11 mouse cellular contexts compared by ENCODE assay signal in genomic region chr11:108927093-108927444, GRCm38 (mm10). TPM values are rescaled to one million over a fixed set of nuclear protein-coding genes. Genes with fewer than 3 reads are reported as not detected.
DNase-seq lines count a peak whose midpoint lies in the region; ATAC-seq and TF ChIP-seq lines count a peak whose summit lies in the region.
"Had no signal": no experiment of that assay in that cellular context is flagged by ENCODE, and none has a peak within 500 bp of the region (broad histone marks: within the 10 kb centered on the region; RNA-seq: fewer than 3 reads in every experiment).

No protein-coding gene starts in this region.

- H3K36me3 ChIP-seq in heart, embryonic 12.5 days: peaks cover 7% of the 10 kb centered on the region
- H3K36me3 ChIP-seq in forebrain, embryonic 15.5 days: 0 out of 2 replicates have a peak, but pooled peaks cover 6% of the 10 kb centered on the region
- H3K36me3 ChIP-seq in midbrain, embryonic 11.5 days (ENCODE audit: control insufficient read depth, insufficient read depth, low read length): peaks cover 15% of the 10 kb centered on the region

- no peak for TF ChIP-seq CTCF in brain, embryonic 14.5 days (IDR thresholded peaks at IDR 0.05; ENCODE audit: borderline replicate concordance, extremely low read depth, insufficient read depth, insufficient read length)

- no peak for ATAC-seq in heart, embryonic 12.5 days (ENCODE audit: insufficient number of reproducible peaks, low FRiP score)
- ATAC-seq in forebrain, embryonic 15.5 days (replicated peaks): no peak
- no peak for ATAC-seq in midbrain, embryonic 11.5 days (ENCODE audit: low FRiP score)
- no peak for ATAC-seq in activated CD4-positive, CD25-positive, alpha-beta regulatory T cell, adult 4 months

- peaks cover 12% of the 10 kb centered on the region; the same call in 1 of the 2 replicates for H3K27me3 ChIP-seq in heart, embryonic 12.5 days (replicated peaks)
- H3K27me3 ChIP-seq in forebrain, embryonic 15.5 days: no peaks in the 10 kb centered on the region
- H3K27me3 ChIP-seq in midbrain, embryonic 11.5 days (ENCODE audit: control insufficient read depth, insufficient read depth, low read length): no peaks in the 10 kb centered on the region

- intact Hi-C loops in heart, postnatal 10 days (cut with DNase I): no loop called here

- H3K4me1 ChIP-seq in heart, embryonic 12.5 days (replicated peaks): peaks cover 72% of the 10 kb centered on the region
- H3K4me1 ChIP-seq in forebrain, embryonic 15.5 days: peaks cover 88% of the 10 kb centered on the region
- peaks cover 78% of the 10 kb centered on the region for H3K4me1 ChIP-seq in midbrain, embryonic 11.5 days (ENCODE audit: control insufficient read depth, insufficient read depth, low read length)

- H3K9me3 ChIP-seq in heart, embryonic 12.5 days (replicated peaks): no peaks in the 10 kb centered on the region
- no peaks in the 10 kb centered on the region for H3K9me3 ChIP-seq in forebrain, embryonic 15.5 days
- H3K9me3 ChIP-seq in midbrain, embryonic 11.5 days (ENCODE audit: control insufficient read depth, low read length): no peaks in the 10 kb centered on the region

- no peak overlapping the region for H3K4me3 ChIP-seq in heart, embryonic 12.5 days
- peak overlapping the region; percentile 13; the same call in 1 of the 2 replicates for H3K4me3 ChIP-seq in forebrain, embryonic 15.5 days
- peak overlapping the region; percentile 93 for H3K4me3 ChIP-seq in midbrain, embryonic 11.5 days (ENCODE audit: low read depth, low read length)

- 54% methylated on average over 13 of the region's 13 CpGs for WGBS in heart, embryonic 12.5 days
- 35% methylated on average over 13 of the region's 13 CpGs for WGBS in forebrain, embryonic 15.5 days
- 18% methylated on average over 13 of the region's 13 CpGs for WGBS in midbrain, embryonic 11.5 days

- peak overlapping the region; percentile 11 for H3K4me2 ChIP-seq in heart, embryonic 12.5 days
- H3K4me2 ChIP-seq in forebrain, embryonic 15.5 days (replicated peaks): peak overlapping the region; percentile 30
- H3K4me2 ChIP-seq in midbrain, embryonic 11.5 days: peak overlapping the region; percentile 82

- peak overlapping the region; percentile 45 for H3K27ac ChIP-seq in heart, embryonic 12.5 days (ENCODE audit: poor library complexity, severe bottlenecking)
- peak overlapping the region; percentile 23 for H3K27ac ChIP-seq in forebrain, embryonic 15.5 days (replicated peaks)
- H3K27ac ChIP-seq in midbrain, embryonic 11.5 days (ENCODE audit: low read depth, low read length): peak overlapping the region; percentile 44; the same call in 1 of the 2 replicates
- H3K27ac ChIP-seq: liver, embryonic 14.5 days had no signal

- no peak for DNase-seq in heart, postnatal 10 days
- DNase-seq in brain, embryonic 14.5 days (ENCODE audit: low read depth): peak; percentile 37
- DNase-seq in midbrain, embryonic 11.5 days (ENCODE audit: low spot score, missing footprints): peak; percentile 89
- no peak for DNase-seq in cerebellum, adult 9-10 months
- no peak for DNase-seq in cerebellum, adult 11 months
- DNase-seq: cerebellum, postnatal 25 days; kidney, postnatal 25 days had no signal

- TF ChIP-seq POLR2A in brain, embryonic 14.5 days (IDR thresholded peaks at IDR 0.05; ENCODE audit: borderline replicate concordance, extremely low read depth, insufficient read depth, insufficient read length, poor library complexity, severe bottlenecking): no peak

- no peak overlapping the region for H3K9ac ChIP-seq in heart, embryonic 12.5 days
- H3K9ac ChIP-seq in forebrain, embryonic 15.5 days (replicated peaks): peak overlapping the region; percentile 16; the same call in 1 of the 2 replicates
- H3K9ac ChIP-seq in midbrain, embryonic 11.5 days (ENCODE audit: low read length): peak overlapping the region; percentile 60
- H3K9ac ChIP-seq: liver, embryonic 14.5 days had no signal

RNA-seq across cellular contexts. Expression of gene Axin2, which starts 6.9 kb away (rescaled TPM):
- 2.1 and 2.4 TPM in 2 replicates for polyA plus RNA-seq in heart, embryonic 12.5 days (2016; fragmentation: Nextera tagmentation; extraction: Ambion mirVana)
- 1 to 10 TPM; 5.4 to 6.0 TPM for total RNA-seq in heart, postnatal 10 days (2021)
- 32.4 and 42.2 TPM in 2 replicates for polyA plus RNA-seq in brain, embryonic 14.5 days (2012; rRNA removed)
- 6.6 and 6.7 TPM in 2 replicates for polyA plus RNA-seq in forebrain, embryonic 15.5 days (2015; fragmentation: Nextera tagmentation; extraction: Ambion mirVana)
- 20.8 and 23.1 TPM in 2 replicates for polyA plus RNA-seq in midbrain, embryonic 11.5 days (2014; fragmentation: Nextera tagmentation; extraction: Ambion mirVana)
- polyA plus RNA-seq in activated CD4-positive, CD25-positive, alpha-beta regulatory T cell, adult 4 months (2017; shearing (Covaris generic)): 10 to 100 TPM in 1 of 2 experiments, 1 to 10 TPM in 1; 7.7 to 12.7 TPM

Comparison
In these comparisons a context has a peak if more than half of its experiments do, and no peak if none do; other contexts are left out.
1. H3K4me2 ChIP-seq: peak in every context shown above with its lines; median percentile 82 in midbrain, embryonic 11.5 days; 30 in forebrain, embryonic 15.5 days; 11 in heart, embryonic 12.5 days.
2. DNase-seq: peak in brain, embryonic 14.5 days (single experiment) and midbrain, embryonic 11.5 days (single experiment); none in heart, postnatal 10 days (0 of 2), cerebellum, adult 9-10 months (single experiment) and cerebellum, adult 11 months (single experiment).
3. Peak in every context shown above with its lines, with median percentiles within 50 percentile points of each other: H3K27ac ChIP-seq.